Mouse (Mus musculus): ENCODE results near the gene Gng3.

DNA sequence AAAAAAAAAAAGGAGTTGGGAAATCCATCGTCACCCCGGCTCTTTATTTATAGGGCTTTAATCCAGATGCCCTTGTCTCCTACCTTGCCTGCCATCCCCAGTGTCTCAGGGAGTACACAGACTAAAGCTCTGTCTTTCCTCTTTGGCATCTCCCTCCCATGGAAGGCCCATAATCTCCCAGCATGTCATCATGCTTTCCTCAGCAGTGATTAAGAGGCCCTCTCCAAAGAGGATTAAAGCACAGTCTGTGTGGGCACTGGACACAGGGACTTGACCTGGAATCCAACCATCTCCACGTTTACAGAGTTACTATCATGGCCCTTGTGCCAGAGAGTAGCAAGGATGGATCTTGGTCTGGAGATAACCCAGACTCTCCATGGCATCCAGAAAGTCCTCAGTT, 44.6 kb upstream of the Gng3 start, which contains the start of the genes Lbhd1 and Gm49403:
- TF ChIP-seq EP300 (IDR thresholded peaks at IDR 0.05; ENCODE audit: low read depth) (no peak), CTCF (IDR thresholded peaks at IDR 0.05; ENCODE audit: low read depth) (no peak)

Measured in liver, postnatal 0 days (tissue).